In genomic region chr1:125561206-125561605, GRCm38 (mm10) we compare ENCODE assay signal across 8 mouse cellular contexts. TPM values are rescaled to one million over a fixed set of nuclear protein-coding genes. Genes with fewer than 3 reads are reported as not detected.
DNase-seq lines count a peak whose midpoint lies in the region; ATAC-seq lines count a peak whose summit lies in the region.

No protein-coding gene starts in this region.

- ATAC-seq in monocyte, adult 5-6 weeks (replicated peaks; ENCODE audit: insufficient number of reproducible peaks, low FRiP score, low TSS enrichment, poor library complexity, severe bottlenecking), result no peak
- peak; percentile 43 for ATAC-seq in granulocyte monocyte progenitor cell, adult 5-6 weeks (replicated peaks; ENCODE audit: poor library complexity, severe bottlenecking)

- H3K4me3 ChIP-seq in brown adipose tissue, adult 24 weeks (ENCODE audit: insufficient read depth, low read depth, low read length), result peak overlapping the region; percentile 80

- peak overlapping the region; percentile 82 for H3K27ac ChIP-seq in brown adipose tissue, adult 24 weeks (replicated peaks; ENCODE audit: low read depth, low read length)

- peaks cover 6% of the 10 kb centered on the region; the same call in 1 of the 2 replicates for H3K4me1 ChIP-seq in brown adipose tissue, adult 24 weeks (ENCODE audit: control insufficient read depth, insufficient read depth, insufficient read length, low read length)

- DNase-seq in monocyte, adult 2 months (ENCODE audit: low read depth in 1 of 2, low spot score in 2 of 2), result peak; percentile 19 to 34
- peak; percentile 56 to 71 for DNase-seq in kidney, postnatal 36 days
- DNase-seq in lung, postnatal 14 days, result peak; percentile 63
- DNase-seq in right cerebral cortex, postnatal 14 days, result peak; percentile 61
- DNase-seq in ovary, postnatal 36 days (ENCODE audit: low spot score), result no peak

RNA-seq across cellular contexts. Expression of gene Slc35f5, which starts 0.8 kb away (rescaled TPM):
- 6.9 to 12.6 TPM (median 9.0 TPM) in 3 replicates for total RNA-seq in monocyte, adult 5-6 weeks (2017)
- polyA plus RNA-seq in brown adipose tissue, adult 24 weeks (2012; ENCODE audit: insufficient read depth, insufficient read length, missing spikeins), result 23.1 and 30.5 TPM in 2 replicates
- total RNA-seq in granulocyte monocyte progenitor cell, adult 5-6 weeks (2014; fragmentation: Nextera tagmentation), result 7.8 and 17.7 TPM in 2 replicates
- total RNA-seq in granulocyte monocyte progenitor cell, adult 5-6 weeks (2017), result 7.4 and 9.4 TPM in 2 replicates
